22 mouse cellular contexts compared by ENCODE assay signal in genomic region chr4:99044854-99045253, GRCm38 (mm10). TPM values are rescaled to one million over a fixed set of nuclear protein-coding genes. Genes with fewer than 3 reads are reported as not detected.
DNase-seq lines count a peak whose midpoint lies in the region; ATAC-seq and TF ChIP-seq lines count a peak whose summit lies in the region.
"Had no signal": no experiment of that assay in that cellular context is flagged by ENCODE, and none has a peak within 500 bp of the region (broad histone marks: within the 10 kb centered on the region; RNA-seq: fewer than 3 reads in every experiment).

No protein-coding gene starts in this region.

- H3K9me3 ChIP-seq in hindbrain, embryonic 13.5 days = no peaks in the 10 kb centered on the region
- peaks cover 15% of the 10 kb centered on the region; the same call in 1 of the 2 replicates for H3K9me3 ChIP-seq in hindbrain, embryonic 10.5 days
- H3K9me3 ChIP-seq in liver, embryonic 11.5 days (ENCODE audit: control insufficient read depth, low read length) = no peaks in the 10 kb centered on the region
- H3K9me3 ChIP-seq in liver, postnatal 0 days (ENCODE audit: low read length) = no peaks in the 10 kb centered on the region
- no peaks in the 10 kb centered on the region for H3K9me3 ChIP-seq in kidney, embryonic 15.5 days (replicated peaks)
- H3K9me3 ChIP-seq: midbrain, embryonic 13.5 days had no signal

- H3K27ac ChIP-seq in hindbrain, embryonic 13.5 days = peak overlapping the region; percentile 6; the same call in 1 of the 2 replicates
- H3K27ac ChIP-seq in hindbrain, embryonic 10.5 days = no peak overlapping the region
- H3K27ac ChIP-seq in liver, embryonic 11.5 days (ENCODE audit: low read depth, low read length) = peak overlapping the region; percentile 75; the same call in 1 of the 2 replicates
- no peak overlapping the region for H3K27ac ChIP-seq in liver, postnatal 0 days (ENCODE audit: low read depth)
- H3K27ac ChIP-seq in kidney, embryonic 15.5 days = no peak overlapping the region
- H3K27ac ChIP-seq: embryonic facial prominence, embryonic 10.5 days; forebrain, embryonic 10.5 days; midbrain, embryonic 13.5 days had no signal

- TF ChIP-seq CTCF in liver, postnatal 0 days (IDR thresholded peaks at IDR 0.05; ENCODE audit: low read depth) = no peak

- no peak for DNase-seq in hindbrain, embryonic 10.5 days (ENCODE audit: low spot score)
- peak; percentile 60 for DNase-seq in c-Kit-positive CD71-positive TER-119-negative erythroid progenitor cells, embryonic 14.5 days (ENCODE audit: low read depth)
- no peak for DNase-seq in liver, embryonic 11.5 days (ENCODE audit: low spot score)
- DNase-seq in liver, postnatal 0 days = no peak
- DNase-seq in urinary bladder, postnatal 36 days (ENCODE audit: low spot score in 2 of 2) = no peak
- no peak for DNase-seq in natural killer cell, adult 2 months (ENCODE audit: low spot score in 2 of 2)
- DNase-seq: adrenal gland, postnatal 10 days; cerebellum, adult 9-11 months; forebrain, postnatal 0 days; kidney, adult 18-20 months; kidney, postnatal 10 days; lung, adult 2 months; lung, postnatal 14 days; right cerebral cortex, postnatal 14 days; spleen, adult 18-20 months; thymus, postnatal 25 days had no signal

- H3K4me2 ChIP-seq in hindbrain, embryonic 13.5 days = no peak overlapping the region
- H3K4me2 ChIP-seq in liver, embryonic 11.5 days = no peak overlapping the region; the same call in 1 of the 2 replicates
- H3K4me2 ChIP-seq in liver, postnatal 0 days (ENCODE audit: low read depth, low read length) = no peak overlapping the region
- no peak overlapping the region for H3K4me2 ChIP-seq in kidney, embryonic 15.5 days
- H3K4me2 ChIP-seq: midbrain, embryonic 13.5 days had no signal

- no peak overlapping the region for H3K9ac ChIP-seq in hindbrain, embryonic 13.5 days
- no peak overlapping the region for H3K9ac ChIP-seq in liver, embryonic 11.5 days (ENCODE audit: low read depth, low read length)
- no peak overlapping the region for H3K9ac ChIP-seq in liver, postnatal 0 days (replicated peaks)
- no peak overlapping the region for H3K9ac ChIP-seq in kidney, embryonic 15.5 days
- H3K9ac ChIP-seq: forebrain, postnatal 0 days; midbrain, embryonic 13.5 days had no signal

- H3K4me1 ChIP-seq in hindbrain, embryonic 13.5 days (replicated peaks) = no peaks in the 10 kb centered on the region
- no peaks in the 10 kb centered on the region for H3K4me1 ChIP-seq in hindbrain, embryonic 10.5 days (replicated peaks)
- peaks cover 9% of the 10 kb centered on the region for H3K4me1 ChIP-seq in liver, embryonic 11.5 days (replicated peaks; ENCODE audit: control insufficient read depth, insufficient read depth, low read length)
- no peaks in the 10 kb centered on the region for H3K4me1 ChIP-seq in liver, postnatal 0 days (ENCODE audit: insufficient read depth)
- H3K4me1 ChIP-seq in kidney, embryonic 15.5 days = no peaks in the 10 kb centered on the region
- H3K4me1 ChIP-seq: embryonic facial prominence, embryonic 10.5 days; midbrain, embryonic 13.5 days had no signal

- 85% methylated on average over 3 of the region's 3 CpGs for WGBS in hindbrain, embryonic 13.5 days
- 85% methylated on average over 3 of the region's 3 CpGs for WGBS in hindbrain, embryonic 10.5 days
- WGBS in liver, embryonic 11.5 days = 48% methylated on average over 3 of the region's 3 CpGs
- 52% methylated on average over 3 of the region's 3 CpGs for whole genome bisulfite sequencing in liver, postnatal 0 days (ENCODE audit: insufficient replicate concordance)
- 73% methylated on average over 3 of the region's 3 CpGs for WGBS in kidney, embryonic 15.5 days

- H3K27me3 ChIP-seq in hindbrain, embryonic 13.5 days = no peaks in the 10 kb centered on the region
- no peaks in the 10 kb centered on the region for H3K27me3 ChIP-seq in hindbrain, embryonic 10.5 days (ENCODE audit: insufficient read depth, poor library complexity, severe bottlenecking)
- no peaks in the 10 kb centered on the region for H3K27me3 ChIP-seq in liver, embryonic 11.5 days (replicated peaks; ENCODE audit: control insufficient read depth, insufficient read depth, low read length)
- no peaks in the 10 kb centered on the region for H3K27me3 ChIP-seq in liver, postnatal 0 days (ENCODE audit: insufficient read depth, low read length)
- H3K27me3 ChIP-seq in kidney, embryonic 15.5 days = no peaks in the 10 kb centered on the region
- H3K27me3 ChIP-seq: midbrain, embryonic 13.5 days had no signal

- H3K36me3 ChIP-seq in hindbrain, embryonic 13.5 days = peaks cover 49% of the 10 kb centered on the region
- H3K36me3 ChIP-seq in hindbrain, embryonic 10.5 days = peaks cover 59% of the 10 kb centered on the region
- peaks cover 9% of the 10 kb centered on the region; the same call in 1 of the 2 replicates for H3K36me3 ChIP-seq in liver, embryonic 11.5 days (ENCODE audit: control insufficient read depth, insufficient read depth, low read length)
- H3K36me3 ChIP-seq in liver, postnatal 0 days (replicated peaks; ENCODE audit: insufficient read depth, low read length) = no peaks in the 10 kb centered on the region; the same call in none of the 2 replicates
- H3K36me3 ChIP-seq in kidney, embryonic 15.5 days = peaks cover 55% of the 10 kb centered on the region

- no peak overlapping the region for H3K4me3 ChIP-seq in hindbrain, embryonic 13.5 days
- H3K4me3 ChIP-seq in hindbrain, embryonic 10.5 days = no peak overlapping the region
- no peak overlapping the region for H3K4me3 ChIP-seq in liver, embryonic 11.5 days (ENCODE audit: low read depth, low read length)
- no peak overlapping the region for H3K4me3 ChIP-seq in liver, postnatal 0 days (ENCODE audit: low read depth, low read length)
- no peak overlapping the region for H3K4me3 ChIP-seq in kidney, embryonic 15.5 days (replicated peaks)
- H3K4me3 ChIP-seq: embryonic facial prominence, embryonic 10.5 days; forebrain, embryonic 10.5 days; midbrain, embryonic 13.5 days had no signal

- TF ChIP-seq EP300 in liver, postnatal 0 days (IDR thresholded peaks at IDR 0.05; ENCODE audit: low read depth) = 0 out of 2 replicates have a peak, but pooled peaks have one; percentile 7

- no peak for ATAC-seq in hindbrain, embryonic 13.5 days (ENCODE audit: low FRiP score)
- peak; percentile 99 for ATAC-seq in liver, embryonic 11.5 days (replicated peaks; ENCODE audit: low FRiP score)
- peak; percentile 55 for ATAC-seq in liver, postnatal 0 days
- ATAC-seq in kidney, embryonic 15.5 days (replicated peaks; ENCODE audit: low FRiP score) = no peak
- ATAC-seq: activated CD4-positive, CD25-positive, alpha-beta regulatory T cell, adult 4 months; forebrain, postnatal 0 days; midbrain, embryonic 13.5 days had no signal

RNA-seq across cellular contexts. Expression of gene Angptl3, which starts 14.1 kb away (rescaled TPM):
- 1.5 and 1.8 TPM in 2 replicates for polyA plus RNA-seq in hindbrain, embryonic 13.5 days (2015; fragmentation: Nextera tagmentation; extraction: Ambion mirVana)
- polyA plus RNA-seq in hindbrain, embryonic 10.5 days (2016; fragmentation: Nextera tagmentation; extraction: Ambion mirVana) = 0.94 and 1.0 TPM in 2 replicates
- 12.1 and 13.9 TPM in 2 replicates for polyA plus RNA-seq in liver, embryonic 11.5 days (2014; fragmentation: Nextera tagmentation; extraction: Ambion mirVana)
- polyA plus RNA-seq in liver, postnatal 0 days (2015; fragmentation: Nextera tagmentation; extraction: Ambion mirVana) = 375 and 438 TPM in 2 replicates
- 2.2 and 3.8 TPM in 2 replicates for polyA plus RNA-seq in kidney, embryonic 15.5 days (2015; fragmentation: Nextera tagmentation; extraction: Ambion mirVana)
- polyA plus RNA-seq: activated CD4-positive, CD25-positive, alpha-beta regulatory T cell, adult 4 months; lung, adult 2 months had no signal

Comparison
In these comparisons a context has a peak if more than half of its experiments do, and no peak if none do; other contexts are left out.
1. H3K27ac ChIP-seq: peak in hindbrain, embryonic 13.5 days (single experiment) and liver, embryonic 11.5 days (single experiment); none in hindbrain, embryonic 10.5 days (single experiment), liver, postnatal 0 days (single experiment) and kidney, embryonic 15.5 days (single experiment).
2. RNA of gene Angptl3, which starts 14.1 kb away (polyA plus RNA-seq): 375 to 438 TPM in liver, postnatal 0 days; 12.1 to 13.9 TPM in liver, embryonic 11.5 days, 2.2 to 3.8 TPM in kidney, embryonic 15.5 days, 1.5 to 1.8 TPM in hindbrain, embryonic 13.5 days and 0.94 to 1.0 TPM in hindbrain, embryonic 10.5 days; every median in the first group is over 10 times any median in the second.
3. ATAC-seq: peak in liver, embryonic 11.5 days (single experiment) and liver, postnatal 0 days (single experiment); none in hindbrain, embryonic 13.5 days (single experiment) and kidney, embryonic 15.5 days (single experiment).